Mouse (Mus musculus): ENCODE results near the gene Wdr91.

GRCm38 (mm10) chr6:34943499-34943898 is 32.8 kb upstream of the Wdr91 start:
- TF ChIP-seq ZNF384 (IDR thresholded peaks at IDR 0.05; ENCODE audit: low read depth, low read length) (no peak), CHD2 (IDR thresholded peaks at IDR 0.05; ENCODE audit: low read depth, low read length) (no peak), HCFC1 (IDR thresholded peaks at IDR 0.05; ENCODE audit: borderline replicate concordance, insufficient read depth, low read length) (no peak)
